Mouse (Mus musculus) megakaryocyte, embryonic 14.5 days (primary cell): ENCODE data around the gene Ttll11.

Experiments
- FLI1 ChIP-seq: IDR thresholded peaks from 2 replicates; pipeline ENCODE4 v1.6.1; 2012; ENCODE audit warnings: low read length, inconsistent platforms, mixed read lengths
- GATA1 ChIP-seq: IDR thresholded peaks from 3 replicates; pipeline ENCODE4 v1.6.1; 2012; ENCODE audit warnings: mixed read lengths, low read length, inconsistent platforms, borderline replicate concordance

DNA sequence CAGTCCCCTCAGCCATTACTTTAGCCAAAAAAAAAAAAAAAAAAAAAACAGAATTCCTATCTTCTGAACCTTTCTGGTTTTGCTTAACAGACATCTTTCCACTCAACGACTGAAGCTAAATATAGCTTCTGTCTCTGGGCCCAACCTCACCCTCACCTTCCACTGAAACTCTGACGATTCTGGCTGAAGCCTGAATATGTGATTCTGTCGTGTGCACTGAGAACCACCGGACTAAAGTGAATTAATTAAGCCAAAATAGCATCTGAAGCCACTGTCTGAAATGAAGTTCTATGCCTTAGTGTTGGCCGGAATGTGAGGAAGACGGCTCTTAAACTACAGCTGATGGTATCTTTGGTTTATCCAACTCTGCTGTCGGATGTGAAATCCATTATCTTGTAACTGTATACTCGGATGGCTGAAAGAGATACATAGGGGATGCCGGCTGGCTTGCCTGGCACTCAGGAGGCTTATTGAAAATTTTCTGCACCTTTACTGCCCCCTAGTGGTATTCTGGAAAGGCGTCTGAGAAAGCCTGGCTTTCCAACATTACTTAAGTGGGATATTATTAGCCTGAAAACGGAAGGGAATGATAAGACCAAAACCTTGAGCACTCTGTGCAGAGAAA is 73.4 kb downstream of the Ttll11 start:
- no peak for TF ChIP-seq GATA1
- TF ChIP-seq FLI1: no peak
